ENCODE assay signal across 20 mouse cellular contexts in the genomic region with DNA sequence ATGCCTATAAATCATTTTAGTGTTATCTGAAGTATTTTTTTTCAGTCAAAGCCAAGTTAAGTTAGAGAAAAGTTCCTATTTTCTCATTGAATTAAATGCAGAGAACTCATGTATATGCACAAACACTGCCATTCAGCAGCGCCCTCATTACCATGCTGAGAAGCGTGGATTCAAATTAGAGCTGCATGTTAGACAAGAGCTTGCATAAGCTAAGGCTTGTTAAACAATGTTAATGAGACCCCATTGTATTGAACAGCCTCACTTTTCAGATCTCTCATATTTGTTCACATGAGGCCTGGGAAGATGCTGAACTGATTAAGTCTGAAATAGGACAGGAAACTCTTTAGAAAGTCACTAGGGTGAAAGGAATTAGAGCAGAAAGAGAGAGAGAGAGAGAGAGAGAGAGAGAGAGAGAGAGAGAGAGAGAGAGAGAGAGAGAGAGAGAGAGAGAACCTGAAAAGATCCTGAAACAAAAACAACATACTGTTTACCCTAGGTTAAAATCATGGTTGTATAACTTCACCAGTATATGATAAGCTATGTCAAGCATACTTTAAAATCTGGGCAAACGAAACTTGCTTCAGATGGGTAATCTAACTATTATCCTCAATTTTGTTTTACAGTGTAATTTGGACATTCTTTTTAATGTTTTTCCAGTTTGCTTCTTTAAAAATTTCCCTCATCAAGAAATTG.
DNase-seq lines count a peak whose midpoint lies in the region; ATAC-seq lines count a peak whose summit lies in the region.
"Had no signal": no experiment of that assay in that cellular context is flagged by ENCODE, and none has a peak within 500 bp of the region (broad histone marks: within the 10 kb centered on the region; RNA-seq: fewer than 3 reads in every experiment).

No protein-coding gene starts in this region.

- H3K9ac ChIP-seq in neural tube, embryonic 11.5 days (ENCODE audit: low read length), result no peak overlapping the region
- no peak overlapping the region for H3K9ac ChIP-seq in forebrain, embryonic 16.5 days (replicated peaks; ENCODE audit: low read depth, low read length)
- H3K9ac ChIP-seq: limb, embryonic 15.5 days; neural tube, embryonic 13.5 days had no signal

- H3K27ac ChIP-seq in neural tube, embryonic 11.5 days (ENCODE audit: low read depth, low read length), result no peak overlapping the region
- no peak overlapping the region for H3K27ac ChIP-seq in forebrain, embryonic 16.5 days (ENCODE audit: low read length)
- H3K27ac ChIP-seq: limb, embryonic 15.5 days; neural tube, embryonic 13.5 days had no signal

- H3K36me3 ChIP-seq in neural tube, embryonic 11.5 days (ENCODE audit: control insufficient read depth, insufficient read depth, low read length), result no peaks in the 10 kb centered on the region
- H3K36me3 ChIP-seq in forebrain, embryonic 16.5 days (ENCODE audit: control insufficient read depth, insufficient read depth), result no peaks in the 10 kb centered on the region
- H3K36me3 ChIP-seq: limb, embryonic 15.5 days; neural tube, embryonic 13.5 days had no signal

- no peaks in the 10 kb centered on the region for H3K27me3 ChIP-seq in neural tube, embryonic 11.5 days (ENCODE audit: control insufficient read depth, insufficient read depth, low read length)
- no peaks in the 10 kb centered on the region for H3K27me3 ChIP-seq in forebrain, embryonic 16.5 days (replicated peaks; ENCODE audit: control insufficient read depth, insufficient read depth, low read length)
- H3K27me3 ChIP-seq: CH12.LX; limb, embryonic 15.5 days; neural tube, embryonic 13.5 days had no signal

- WGBS in neural tube, embryonic 11.5 days, result 76% methylated on average over 3 of the region's 3 CpGs
- WGBS in forebrain, embryonic 16.5 days, result 10% methylated on average over 3 of the region's 3 CpGs

- H3K9me3 ChIP-seq in neural tube, embryonic 11.5 days (ENCODE audit: control insufficient read depth, low read length), result no peaks in the 10 kb centered on the region
- H3K9me3 ChIP-seq in forebrain, embryonic 16.5 days (ENCODE audit: control insufficient read depth, low read length), result no peaks in the 10 kb centered on the region
- H3K9me3 ChIP-seq: limb, embryonic 15.5 days; neural tube, embryonic 13.5 days had no signal

- ATAC-seq in frontal cortex, adult (ENCODE audit: low TSS enrichment), result peak; percentile 31; the same call in 1 of the 2 replicates
- ATAC-seq in neural tube, embryonic 11.5 days (ENCODE audit: insufficient read depth, low FRiP score, low TSS enrichment), result no peak; the same call in 1 of the 2 replicates
- peak; percentile 95 for ATAC-seq in forebrain, embryonic 16.5 days

- no peak overlapping the region for H3K4me3 ChIP-seq in neural tube, embryonic 11.5 days (ENCODE audit: low read depth, low read length)
- no peak overlapping the region for H3K4me3 ChIP-seq in forebrain, embryonic 16.5 days (replicated peaks; ENCODE audit: low read length)
- H3K4me3 ChIP-seq: erythroblast, embryonic 14.5 days; limb, embryonic 15.5 days; neural tube, embryonic 13.5 days had no signal

- H3K4me1 ChIP-seq in neural tube, embryonic 11.5 days (ENCODE audit: control insufficient read depth, insufficient read depth, low read length), result no peaks in the 10 kb centered on the region
- no peaks in the 10 kb centered on the region for H3K4me1 ChIP-seq in forebrain, embryonic 16.5 days (replicated peaks; ENCODE audit: control insufficient read depth, insufficient read depth, low read length)
- H3K4me1 ChIP-seq: limb, embryonic 15.5 days; neural tube, embryonic 13.5 days had no signal

- no peak overlapping the region for H3K4me2 ChIP-seq in neural tube, embryonic 11.5 days (ENCODE audit: low read depth)
- H3K4me2 ChIP-seq in forebrain, embryonic 16.5 days (ENCODE audit: low read length), result no peak overlapping the region
- H3K4me2 ChIP-seq: heart, embryonic 11.5 days; limb, embryonic 15.5 days; neural tube, embryonic 13.5 days had no signal

- DNase-seq in frontal cortex, postnatal 10 days (ENCODE audit: low spot score in 2 of 2), result no peak
- DNase-seq in neural tube, embryonic 11.5 days (ENCODE audit: low spot score), result peak; percentile 14
- no peak for DNase-seq in neural tube, embryonic 10.5 days (ENCODE audit: extremely low spot score, low spot score)
- DNase-seq in adrenal gland, adult (ENCODE audit: inconsistent age in 2 of 2, low spot score in 1 of 2), result no peak
- DNase-seq in testis, postnatal 14 days (ENCODE audit: low spot score), result no peak
- DNase-seq in lung, postnatal 25 days (ENCODE audit: low spot score), result no peak
- DNase-seq: adrenal gland, postnatal 14 days; cerebellum, adult 8-10 months; heart, postnatal 14 days; kidney, adult 8-10 months; kidney, postnatal 36 days; lung, postnatal 10 days; right cerebral cortex, postnatal 4 days had no signal
